Mouse (Mus musculus): ENCODE results near the gene Nosip.

DNA sequence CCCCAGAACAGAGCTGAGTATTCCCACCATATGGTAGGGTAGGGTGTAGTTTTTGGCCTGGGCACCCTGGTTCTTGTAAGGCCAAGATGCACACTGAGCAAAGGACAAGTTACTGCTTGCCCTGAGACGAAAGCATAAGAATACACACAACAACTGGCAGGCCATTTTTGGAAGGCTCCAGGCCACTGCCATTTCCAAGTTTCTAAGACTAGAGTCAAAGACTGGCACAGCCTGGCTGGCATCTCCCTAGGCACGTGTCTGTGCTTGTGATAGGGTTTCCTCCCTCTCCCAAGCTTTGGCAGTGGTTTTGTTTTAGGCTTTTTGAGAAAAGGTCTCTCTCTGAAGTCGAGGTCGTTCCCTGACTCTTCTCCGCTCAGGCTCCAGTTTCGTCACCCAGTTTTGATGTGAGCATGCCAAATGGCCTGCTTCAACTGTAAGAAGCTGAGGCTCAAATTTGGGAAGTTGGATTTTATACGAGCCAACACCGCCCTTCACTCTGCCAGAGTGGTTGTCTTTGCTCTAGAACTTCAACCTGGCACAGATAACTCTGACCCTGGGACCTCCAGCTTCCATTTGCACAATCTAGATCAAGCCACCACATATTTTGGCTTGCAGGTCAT, 36.5 kb upstream of the Nosip start:
- TF ChIP-seq EP300 (IDR thresholded peaks at IDR 0.05; ENCODE audit: low read depth) (no peak), CTCF (IDR thresholded peaks at IDR 0.05; ENCODE audit: low read depth) (no peak)
